Mouse (Mus musculus) MEL (cell line): ENCODE measurements at regions not wholly inside any gene's neighbourhood (a gene's known extent, or its start where the extent isn't known, plus 50 kb on each side); places are given as distances from the start of the nearest gene placed in this dataset.

ENCODE experiments used
- CHD1 ChIP-seq: IDR thresholded peaks from 2 replicates; pipeline ENCODE4 v1.6.1; 2012; ENCODE audit warnings: low read depth, mild to moderate bottlenecking, inconsistent platforms, low read length, improper control_type of control experiment
- CTCF ChIP-seq, 3 experiments: IDR thresholded peaks in 2 of 3; conservative IDR thresholded peaks in 1 of 3; 2 replicates each; pipeline ENCODE4 v1.5.1; 2011 to 2012; ENCODE audit warnings: low read length in 3 of 3, low read depth in 2 of 3, mild to moderate bottlenecking in 2 of 3, improper control_type of control experiment in 1 of 3, inconsistent platforms in 1 of 3, mixed read lengths in 1 of 3, moderate library complexity in 1 of 3; ENCODE audit not compliant: control insufficient read depth in 1 of 3, insufficient read depth in 1 of 3, poor library complexity in 1 of 3, severe bottlenecking in 1 of 3
- GATA1 ChIP-seq: IDR thresholded peaks from 2 replicates; pipeline ENCODE4 v1.6.1; 2011; ENCODE audit warnings: low read depth, low read length, improper control_type of control experiment
- MAX ChIP-seq: IDR thresholded peaks from 2 replicates; pipeline ENCODE4 v1.6.1; 2011; ENCODE audit warnings: low read length, improper control_type of control experiment
- MXI1 ChIP-seq: IDR thresholded peaks from 2 replicates; pipeline ENCODE4 v1.6.1; 2011; ENCODE audit warnings: mild to moderate bottlenecking, low read depth, low read length, improper control_type of control experiment
- RCOR1 ChIP-seq: IDR thresholded peaks from 2 replicates; pipeline ENCODE4 v1.6.1; 2012; ENCODE audit warnings: low read depth, mild to moderate bottlenecking, inconsistent platforms, low read length, improper control_type of control experiment
- USF1 ChIP-seq: IDR thresholded peaks from 2 replicates; pipeline ENCODE4 v1.6.1; 2014; ENCODE audit warnings: low read depth, mild to moderate bottlenecking, inconsistent platforms, low read length, improper control_type of control experiment, moderate library complexity
- ZC3H11A ChIP-seq: IDR thresholded peaks from 2 replicates; pipeline ENCODE4 v1.6.1; 2012; ENCODE audit warnings: low read depth, mild to moderate bottlenecking, inconsistent platforms, low read length, improper control_type of control experiment

- TF ChIP-seq GATA1 (no peak), CHD1 (no peak), CTCF (IDR thresholded peaks at IDR 0.05 in 2 of 3, conservative IDR thresholded peaks at IDR 0.05 in 1 of 3; ENCODE audit: control insufficient read depth in 1 of 3, insufficient read depth in 1 of 3, low read depth in 2 of 3, low read length in 3 of 3, poor library complexity in 1 of 3, severe bottlenecking in 1 of 3) (no peak), MXI1 (no peak), USF1 (no peak), ZC3H11A (no peak), RCOR1 (no peak), MAX (no peak)
These were observed 104.1 kb upstream of the Tpm1 start for GRCm38 (mm10) chr9:67153333-67153732.
